Mouse (Mus musculus) fat pad, adult 2 months (tissue): ENCODE data around the gene Praf2.
"Not testable (repeated sequence)": the region's sequence is repeated elsewhere in the genome, so short reads cannot be mapped to it uniquely, and the experiment has no call there.

ENCODE experiments used
- DNase-seq: peaks from one replicate; pipeline ENCODE4 v3.0.0-alpha.2; 2011; ENCODE audit warnings: low read depth, low spot score; ENCODE audit errors: extremely low read depth

Praf2 gene

GRCm38 (mm10) chrX:7739336-7740081, 11.3 kb downstream of the Praf2 start:
- DNase-seq = no peak

GRCm38 (mm10) chrX:7740082-7740819, 12.0 kb downstream of the Praf2 start:
- no peak for DNase-seq

GRCm38 (mm10) chrX:7741103-7741502, 12.9 kb downstream of the Praf2 start:
- DNase-seq = no peak

DNA sequence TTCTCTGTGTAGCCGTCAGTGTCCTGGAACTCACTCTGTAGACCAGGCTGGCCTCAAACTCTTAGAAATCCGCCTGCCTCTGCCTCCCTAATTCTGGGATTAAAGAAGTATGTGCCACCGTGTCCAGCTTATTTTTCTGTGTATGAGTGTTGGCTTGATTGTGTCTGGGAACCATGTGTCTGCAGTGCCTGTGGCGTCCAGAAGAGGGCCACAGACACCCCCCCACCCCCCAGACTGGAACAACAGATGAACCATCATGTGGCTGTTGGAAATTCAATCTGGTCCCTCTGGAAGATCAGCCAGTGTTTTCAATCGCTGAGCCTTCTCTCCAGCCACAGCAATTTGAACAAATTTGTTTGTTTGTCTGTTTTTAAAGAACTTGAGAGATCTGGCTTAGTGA, 15.2 kb downstream of the Praf2 start:
- DNase-seq = no peak

DNA sequence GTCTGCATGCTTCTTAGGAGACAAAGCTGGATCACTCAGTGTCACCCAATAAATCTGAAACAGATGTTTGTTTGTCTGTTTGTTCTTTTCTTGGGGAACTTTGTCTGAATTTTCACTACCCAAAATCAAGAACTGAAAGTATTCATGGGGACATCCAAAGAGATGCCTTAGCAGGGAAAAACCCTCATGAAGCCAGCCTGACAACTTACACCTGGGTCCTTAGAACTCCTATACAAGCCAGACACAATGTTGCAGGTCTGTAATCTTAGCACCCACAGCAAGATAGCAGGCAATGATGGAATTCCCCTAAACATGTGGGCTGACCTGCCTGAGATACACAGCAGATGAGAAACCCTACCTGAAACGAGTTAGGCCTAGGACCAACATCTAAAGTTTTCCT, 16.7 kb downstream of the Praf2 start:
- no peak for DNase-seq

DNA sequence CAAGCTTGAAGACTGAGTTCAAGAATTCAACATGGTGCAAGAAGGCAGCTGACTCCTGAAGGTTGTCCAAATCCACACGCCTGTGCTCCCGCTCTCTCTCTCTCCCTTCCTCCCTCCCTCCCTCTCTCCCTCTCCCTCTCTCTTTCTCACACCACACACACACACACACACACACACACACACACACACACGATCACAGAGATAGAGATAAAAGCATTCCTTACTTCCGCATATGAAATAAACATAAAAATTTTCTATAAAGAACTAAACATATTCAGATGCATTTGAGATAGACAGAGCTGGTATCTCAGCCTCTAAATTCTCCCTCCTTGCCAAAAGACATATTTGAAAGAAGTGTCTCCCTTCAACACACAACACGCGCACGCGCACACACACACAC, 17.2 kb downstream of the Praf2 start:
- DNase-seq = no peak

DNA sequence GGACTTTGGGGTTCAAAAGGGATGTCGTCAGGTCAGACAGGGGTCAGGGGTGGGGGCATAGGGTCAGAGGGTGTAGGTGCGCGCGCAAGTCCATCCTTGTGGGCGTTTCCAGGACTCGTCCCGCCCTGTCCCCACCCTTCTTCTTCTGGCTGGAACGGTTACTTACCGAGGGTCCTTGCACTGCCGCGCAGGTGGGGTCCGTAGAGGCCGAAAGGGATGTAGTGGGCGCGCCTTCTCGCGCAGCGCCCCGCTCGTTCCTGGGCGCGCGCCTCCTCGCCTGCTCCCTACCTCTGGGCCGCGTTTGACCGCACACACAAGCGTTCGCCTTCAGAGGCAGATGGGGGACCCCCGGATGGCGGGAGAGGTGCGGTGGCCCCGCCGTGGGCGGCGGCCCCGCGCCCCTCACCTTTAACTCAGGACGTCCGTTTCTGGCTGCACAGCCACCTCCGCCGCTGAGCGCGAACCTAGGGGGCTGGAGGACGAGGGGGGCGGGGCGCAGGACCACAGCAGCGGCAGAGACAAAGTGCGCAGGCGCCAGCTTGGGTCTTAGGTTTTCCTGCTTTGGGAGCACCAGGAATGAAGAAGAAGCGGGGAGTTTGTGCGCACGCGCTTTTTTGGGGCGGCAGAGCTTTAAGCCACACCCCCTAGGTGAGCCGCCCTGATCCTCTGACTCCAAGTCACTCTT, 22.3 kb downstream of the Praf2 start, which contains the start of gene Ccdc120:
Gene Ccdc120, minus strand, starts transcription at position 474 of the 685 bp plus-strand sequence.
- no peak for DNase-seq

GRCm38 (mm10) chrX:7753627-7754026, 25.4 kb downstream of the Praf2 start:
- not testable (repeated sequence) for DNase-seq

DNA sequence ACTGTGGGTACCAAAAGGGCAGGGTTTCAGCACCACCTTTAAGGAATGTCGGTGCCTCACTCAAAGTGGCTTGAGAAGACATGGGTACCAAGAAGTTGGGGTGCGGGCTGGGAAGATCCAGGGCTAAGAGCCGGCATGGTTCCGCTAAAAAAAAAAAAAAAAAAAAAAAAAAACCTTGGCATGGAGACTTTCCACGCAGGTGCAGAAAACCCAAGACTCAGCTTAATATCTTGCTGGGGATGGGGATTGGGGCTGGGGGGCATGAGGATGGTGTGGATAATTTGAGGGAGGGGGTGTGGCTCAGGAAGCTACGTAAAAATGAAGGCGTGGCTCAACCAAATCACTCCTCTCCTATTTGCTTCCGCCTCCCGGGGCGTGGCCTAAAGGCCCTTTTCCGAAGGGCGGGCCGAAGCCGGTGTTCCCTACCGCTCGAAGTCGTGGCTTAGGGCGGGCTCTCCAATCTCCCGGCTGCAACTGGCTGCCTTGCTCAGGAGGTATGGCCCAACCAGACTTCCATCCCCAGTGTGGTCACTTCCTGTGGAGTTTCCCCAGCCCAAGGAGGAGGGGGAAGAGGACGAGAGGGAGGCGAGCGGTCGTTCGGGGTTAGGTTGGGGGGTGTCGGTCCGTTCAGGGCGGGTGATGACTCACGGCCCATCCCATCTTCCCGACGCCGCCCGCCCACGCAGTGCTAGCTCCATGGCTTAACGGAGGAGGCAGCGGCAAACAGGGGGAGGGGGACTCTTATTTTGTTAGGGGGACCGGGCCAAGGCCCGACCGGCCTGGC, 34.1 kb downstream of the Praf2 start, which contains the start of gene Tfe3:
Gene Tfe3, plus strand, starts transcription at position 424 of the 784 bp plus-strand sequence.
- DNase-seq = no peak

DNA sequence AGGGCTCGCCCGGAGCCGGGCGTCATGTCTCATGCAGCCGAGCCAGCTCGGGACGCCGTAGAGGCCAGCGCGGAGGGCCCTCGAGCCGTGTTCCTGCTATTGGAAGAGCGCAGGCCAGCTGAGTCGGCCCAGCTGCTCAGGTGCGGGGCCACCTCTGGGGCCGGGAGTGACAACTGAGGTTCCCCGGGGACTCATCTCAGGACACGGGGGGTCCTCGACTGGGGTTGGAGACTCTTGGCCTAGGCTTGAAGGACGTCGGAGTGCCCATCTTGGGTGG, 34.6 kb downstream of the Praf2 start:
- DNase-seq = no peak

GRCm38 (mm10) chrX:7763631-7764393, 35.6 kb downstream of the Praf2 start:
- no peak for DNase-seq

GRCm38 (mm10) chrX:7764657-7765280, 36.5 kb downstream of the Praf2 start:
- no peak for DNase-seq

- no peak for DNase-seq
Observed at GRCm38 (mm10) chrX:7765281-7765670, 37.0 kb downstream of the Praf2 start.

DNA sequence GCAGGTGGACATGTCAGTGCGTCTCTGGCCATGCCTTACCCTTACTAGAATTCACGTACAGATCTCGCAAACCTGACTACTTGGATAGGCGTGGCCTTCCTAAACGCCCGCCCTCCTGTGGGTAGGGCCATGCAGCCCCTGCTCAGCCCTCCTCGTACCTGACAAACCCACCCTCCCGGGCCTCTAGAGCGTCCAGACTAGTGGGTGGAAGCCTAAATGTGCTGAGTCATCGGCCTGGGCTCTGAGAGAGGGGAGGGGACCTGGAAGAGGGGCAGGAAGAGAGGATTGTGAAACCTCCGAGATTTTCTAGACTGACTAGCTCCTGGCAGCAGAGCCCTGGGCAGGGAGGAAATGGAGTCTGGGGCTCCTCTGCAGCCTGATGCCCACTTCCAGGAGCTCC, 37.5 kb downstream of the Praf2 start:
- DNase-seq = no peak

DNA sequence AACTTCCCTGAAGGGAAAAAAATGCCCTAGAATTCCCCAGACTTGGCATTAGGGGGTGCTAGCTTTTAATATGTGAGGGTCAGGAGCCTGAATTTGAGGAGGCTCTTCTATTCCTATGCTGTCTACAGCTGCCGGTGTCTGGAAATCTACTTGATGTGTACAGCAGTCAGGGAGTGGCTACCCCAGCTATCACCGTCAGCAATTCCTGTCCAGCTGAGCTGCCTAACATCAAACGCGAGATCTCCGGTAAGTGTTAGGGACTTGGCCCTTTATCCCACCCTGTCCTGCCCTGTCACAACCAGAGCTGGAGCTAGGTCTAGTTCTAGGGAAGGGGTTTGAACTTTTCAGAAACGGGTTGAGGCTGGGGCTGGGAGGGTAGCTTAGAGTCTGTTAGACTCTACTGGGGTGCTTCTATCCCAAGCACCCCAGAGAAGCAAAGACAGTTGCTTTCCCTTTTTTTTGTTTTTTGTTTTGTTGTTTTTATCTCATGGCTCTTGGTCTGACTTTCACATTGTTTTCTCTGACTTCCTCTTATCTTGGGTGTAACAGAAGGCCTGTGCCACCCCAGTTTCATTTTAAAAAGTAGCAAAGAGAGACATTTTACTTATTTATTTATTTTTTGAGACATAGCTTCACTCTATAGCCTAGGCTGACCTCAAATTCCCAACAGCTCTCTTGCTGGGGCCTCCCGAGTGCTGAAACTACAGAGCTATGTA, 41.2 kb downstream of the Praf2 start:
- no peak for DNase-seq

DNA sequence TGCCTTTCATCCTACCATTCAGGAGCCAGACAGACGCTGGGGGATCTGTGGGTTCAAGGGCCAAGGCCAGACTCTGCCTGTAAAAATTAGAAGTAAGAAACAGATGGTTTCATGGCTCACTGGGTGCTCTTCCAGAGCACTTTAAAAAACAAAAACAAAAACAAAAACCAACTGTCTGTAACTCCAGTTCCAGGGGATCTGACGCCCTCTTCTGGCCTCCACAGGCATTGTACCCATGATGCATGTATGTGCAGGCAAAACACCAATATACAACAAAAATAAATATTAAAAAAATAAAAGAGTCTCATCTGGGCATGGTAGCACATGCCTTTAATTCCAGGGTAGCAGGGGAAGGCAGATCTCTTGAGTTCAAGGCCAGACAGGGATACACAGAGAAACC, 44.5 kb downstream of the Praf2 start:
- no peak for DNase-seq

GRCm38 (mm10) chrX:7775501-7776205, 47.4 kb downstream of the Praf2 start:
- DNase-seq = no peak

DNA sequence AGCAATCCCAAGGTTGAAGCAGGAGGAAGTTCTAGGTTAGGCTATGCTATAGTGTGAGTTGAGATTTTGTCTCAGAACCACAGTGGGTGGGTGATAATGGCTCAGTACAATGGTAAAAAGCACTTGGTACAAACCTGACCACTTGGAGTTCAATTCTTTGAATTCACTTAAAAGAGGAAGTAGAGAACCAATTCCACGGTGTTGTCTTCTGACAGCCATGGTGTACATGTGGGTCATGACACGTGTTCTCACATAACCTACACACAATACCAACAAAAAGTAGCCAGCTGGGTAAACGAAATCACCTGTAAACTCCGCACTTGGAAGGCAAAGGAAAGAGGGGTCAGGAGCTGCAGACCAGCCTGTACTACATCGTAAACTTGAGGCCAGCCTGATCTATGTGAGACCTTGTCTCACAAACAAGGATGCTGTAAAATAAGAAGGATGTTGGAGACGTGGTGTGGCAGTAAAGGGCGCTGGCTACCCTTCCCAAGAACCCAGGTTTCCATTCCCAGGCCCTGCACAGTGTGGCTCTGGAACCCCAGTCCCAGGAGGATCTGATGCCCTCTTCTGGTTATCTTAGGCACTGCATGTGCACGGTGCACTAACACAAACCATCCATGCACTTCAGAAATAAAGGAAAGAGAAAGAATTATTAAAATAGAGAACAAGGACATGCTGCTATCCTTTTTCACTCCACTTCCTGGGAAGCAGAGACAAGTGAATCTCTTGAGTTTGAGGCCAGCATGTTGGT, 48.3 kb downstream of the Praf2 start:
- no peak for DNase-seq
